Comparison of ENCODE assay signal across 12 mouse cellular contexts in genomic region chr14:103844944-103845343, GRCm38 (mm10). TPM values are rescaled to one million over a fixed set of nuclear protein-coding genes. Genes with fewer than 3 reads are reported as not detected.
DNase-seq lines count a peak whose midpoint lies in the region; ATAC-seq and TF ChIP-seq lines count a peak whose summit lies in the region.
"Had no signal": no experiment of that assay in that cellular context is flagged by ENCODE, and none has a peak within 500 bp of the region (broad histone marks: within the 10 kb centered on the region; RNA-seq: fewer than 3 reads in every experiment).

No protein-coding gene starts in this region.

- no peak for ATAC-seq in heart, postnatal 0 days (ENCODE audit: insufficient read depth, low read depth)
- no peak for ATAC-seq in hindbrain, postnatal 0 days
- no peak for ATAC-seq in neural tube, embryonic 13.5 days (ENCODE audit: low read depth)

- no peak for TF ChIP-seq EP300 in heart, postnatal 0 days (IDR thresholded peaks at IDR 0.05; ENCODE audit: low read depth)

- TF ChIP-seq CTCF in heart, postnatal 0 days (IDR thresholded peaks at IDR 0.05; ENCODE audit: low read depth), result no peak
- TF ChIP-seq CTCF in hindbrain, postnatal 0 days (IDR thresholded peaks at IDR 0.05; ENCODE audit: low read depth), result no peak

- no peak overlapping the region for H3K9ac ChIP-seq in heart, postnatal 0 days (replicated peaks; ENCODE audit: low read depth, low read length)
- H3K9ac ChIP-seq in hindbrain, postnatal 0 days (replicated peaks; ENCODE audit: low read length), result no peak overlapping the region
- H3K9ac ChIP-seq in neural tube, embryonic 13.5 days, result no peak overlapping the region

- H3K4me2 ChIP-seq in heart, postnatal 0 days (ENCODE audit: low read depth, low read length), result no peak overlapping the region
- peak overlapping the region; percentile 99 for H3K4me2 ChIP-seq in hindbrain, postnatal 0 days (ENCODE audit: low read depth, low read length)
- H3K4me2 ChIP-seq in neural tube, embryonic 13.5 days, result peak overlapping the region; percentile 98

- no peaks in the 10 kb centered on the region for H3K27me3 ChIP-seq in heart, postnatal 0 days (ENCODE audit: control insufficient read depth, insufficient read depth, low read length)
- 0 out of 2 replicates have a peak, but pooled peaks cover 12% of the 10 kb centered on the region for H3K27me3 ChIP-seq in hindbrain, embryonic 10.5 days (ENCODE audit: insufficient read depth, poor library complexity, severe bottlenecking)
- no peaks in the 10 kb centered on the region for H3K27me3 ChIP-seq in hindbrain, postnatal 0 days (ENCODE audit: insufficient read depth, low read length)
- H3K27me3 ChIP-seq in neural tube, embryonic 13.5 days, result no peaks in the 10 kb centered on the region

- no peaks in the 10 kb centered on the region for H3K36me3 ChIP-seq in heart, postnatal 0 days (replicated peaks; ENCODE audit: control insufficient read depth, insufficient read depth, low read length)
- peaks cover 15% of the 10 kb centered on the region for H3K36me3 ChIP-seq in hindbrain, embryonic 10.5 days
- no peaks in the 10 kb centered on the region for H3K36me3 ChIP-seq in hindbrain, postnatal 0 days (ENCODE audit: insufficient read depth, low read length)
- H3K36me3 ChIP-seq in neural tube, embryonic 13.5 days, result no peaks in the 10 kb centered on the region
- H3K36me3 ChIP-seq: limb, embryonic 13.5 days had no signal

- H3K27ac ChIP-seq in heart, postnatal 0 days (ENCODE audit: low read depth), result 0 out of 2 replicates have a peak overlapping the region, but pooled peaks have one; percentile 68
- H3K27ac ChIP-seq in hindbrain, embryonic 10.5 days, result peak overlapping the region; percentile 92
- peak overlapping the region; percentile 82; the same call in 1 of the 2 replicates for H3K27ac ChIP-seq in hindbrain, postnatal 0 days
- H3K27ac ChIP-seq in neural tube, embryonic 13.5 days (replicated peaks), result peak overlapping the region; percentile 84
- H3K27ac ChIP-seq: limb, embryonic 13.5 days had no signal

- no peak overlapping the region for H3K4me3 ChIP-seq in heart, postnatal 0 days (ENCODE audit: low read depth, low read length)
- peak overlapping the region; percentile 65; the same call in 1 of the 2 replicates for H3K4me3 ChIP-seq in hindbrain, embryonic 10.5 days
- no peak overlapping the region for H3K4me3 ChIP-seq in hindbrain, postnatal 0 days (ENCODE audit: low read length)
- H3K4me3 ChIP-seq in neural tube, embryonic 13.5 days, result no peak overlapping the region
- H3K4me3 ChIP-seq: myocyte had no signal

- no peak for DNase-seq in heart, postnatal 0 days (ENCODE audit: low spot score)
- no peak for DNase-seq in heart, adult 9 months (ENCODE audit: low spot score in 2 of 2)
- DNase-seq in hindbrain, embryonic 10.5 days (ENCODE audit: low spot score), result no peak
- no peak for DNase-seq in hindbrain, postnatal 0 days (ENCODE audit: low spot score)
- no peak for DNase-seq in Muller cell, postnatal 12 days (ENCODE audit: inconsistent ontology term)
- no peak for DNase-seq in ovary, postnatal 14 days (ENCODE audit: low spot score)
- DNase-seq: cerebellum, postnatal 25 days; gastrocnemius, postnatal 14 days; layer of hippocampus, adult 9-11 months had no signal

- WGBS in heart, postnatal 0 days, result 70% methylated on average over 7 of the region's 7 CpGs
- 45% methylated on average over 7 of the region's 7 CpGs for WGBS in hindbrain, embryonic 10.5 days
- 47% methylated on average over 7 of the region's 7 CpGs for WGBS in hindbrain, postnatal 0 days
- 60% methylated on average over 7 of the region's 7 CpGs for WGBS in neural tube, embryonic 13.5 days

- H3K4me1 ChIP-seq in heart, postnatal 0 days (ENCODE audit: control insufficient read depth, insufficient read depth), result no peaks in the 10 kb centered on the region
- H3K4me1 ChIP-seq in hindbrain, embryonic 10.5 days (replicated peaks), result peaks cover 41% of the 10 kb centered on the region
- no peaks in the 10 kb centered on the region for H3K4me1 ChIP-seq in hindbrain, postnatal 0 days (ENCODE audit: insufficient read depth, low read length)
- H3K4me1 ChIP-seq in neural tube, embryonic 13.5 days (replicated peaks), result peaks cover 13% of the 10 kb centered on the region

- no peaks in the 10 kb centered on the region for H3K9me3 ChIP-seq in heart, postnatal 0 days (replicated peaks; ENCODE audit: control insufficient read depth, low read length)
- H3K9me3 ChIP-seq in hindbrain, embryonic 10.5 days, result no peaks in the 10 kb centered on the region
- no peaks in the 10 kb centered on the region for H3K9me3 ChIP-seq in hindbrain, postnatal 0 days (ENCODE audit: low read length)
- no peaks in the 10 kb centered on the region for H3K9me3 ChIP-seq in neural tube, embryonic 13.5 days
- H3K9me3 ChIP-seq: limb, embryonic 13.5 days had no signal

RNA-seq across cellular contexts. Expression of gene Ednrb, which starts 0.7 kb away (rescaled TPM):
- 63.6 and 72.5 TPM in 2 replicates for total RNA-seq in heart, postnatal 0 days (2014; rRNA removed; ENCODE audit: low replicate concordance)
- 55.4 and 61.8 TPM in 2 replicates for polyA plus RNA-seq in heart, postnatal 0 days (2015; fragmentation: Nextera tagmentation; extraction: Ambion mirVana)
- polyA plus RNA-seq in hindbrain, embryonic 10.5 days (2016; fragmentation: Nextera tagmentation; extraction: Ambion mirVana), result 76.5 and 105 TPM in 2 replicates
- total RNA-seq in hindbrain, postnatal 0 days (2014; rRNA removed), result 199 and 221 TPM in 2 replicates
- polyA plus RNA-seq in hindbrain, postnatal 0 days (2015; fragmentation: Nextera tagmentation; extraction: Ambion mirVana), result 208 and 232 TPM in 2 replicates
- polyA plus RNA-seq in neural tube, embryonic 13.5 days (2015; fragmentation: Nextera tagmentation; extraction: Ambion mirVana), result 152 and 160 TPM in 2 replicates
- polyA plus RNA-seq: myocyte had no signal
